Mouse (Mus musculus): Measurements from ENCODE around the gene Aph1a. TPM values are rescaled to one million over a fixed set of nuclear protein-coding genes. Genes with fewer than 3 reads are reported as not detected.
A peak's percentile ranks its signal among the peaks of the same experiment; 100 is the strongest.

Aph1a gene
- polyA plus RNA-seq, 1 experiment, result 106 TPM

DNA sequence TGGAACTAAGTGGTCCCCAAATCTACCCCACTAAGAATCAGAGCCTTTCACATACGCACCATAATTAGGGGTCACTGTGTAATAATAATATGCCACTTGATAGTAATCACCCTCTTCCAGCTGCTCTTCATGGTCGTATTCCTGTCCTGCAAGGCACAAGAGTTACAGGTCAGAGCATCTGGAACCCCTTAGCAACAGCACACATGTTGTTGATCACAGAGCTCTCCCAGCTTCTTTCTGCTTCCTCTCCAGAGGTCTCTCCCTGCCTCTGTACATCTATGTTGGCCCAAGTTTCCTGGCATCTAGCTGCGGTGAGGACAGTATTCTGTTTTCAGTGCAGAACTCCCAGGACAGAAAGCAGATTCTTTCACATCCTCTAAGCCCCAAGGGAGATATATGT lies 4.1 kb upstream of the Aph1a start:
- H3K79me2 ChIP-seq (ENCODE audit: control insufficient read depth, insufficient read depth), result peaks cover 8% of the 10 kb centered on the region
- TF ChIP-seq MYOG (IDR thresholded peaks at IDR 0.05; ENCODE audit: control insufficient read depth in 1 of 3, insufficient read depth in 1 of 3, insufficient read length in 2 of 3, low read depth in 2 of 3) (no peak), E2F4 (IDR thresholded peaks at IDR 0.05; ENCODE audit: insufficient read depth) (no peak), CEBPB (IDR thresholded peaks at IDR 0.05; ENCODE audit: insufficient read depth, poor library complexity, severe bottlenecking) (no peak), MYOD1 (IDR thresholded peaks at IDR 0.05; ENCODE audit: control insufficient read depth in 1 of 3, insufficient read length in 2 of 3, low read depth in 2 of 3) (no peak), POLR2A (IDR thresholded peaks at IDR 0.05; ENCODE audit: insufficient read length, low read depth) (no peak)
- no peak overlapping the region for H3K4me3 ChIP-seq
- no peaks in the 10 kb centered on the region for H3K27me3 ChIP-seq (ENCODE audit: control insufficient read depth, insufficient read depth, insufficient read length)
- no peak overlapping the region for H3ac ChIP-seq (ENCODE audit: control insufficient read depth, insufficient read length)
- H3K4me2 ChIP-seq (ENCODE audit: low read depth), result no peak overlapping the region
- peaks cover 4% of the 10 kb centered on the region for H3K36me3 ChIP-seq (ENCODE audit: control insufficient read depth, insufficient read depth)

DNA sequence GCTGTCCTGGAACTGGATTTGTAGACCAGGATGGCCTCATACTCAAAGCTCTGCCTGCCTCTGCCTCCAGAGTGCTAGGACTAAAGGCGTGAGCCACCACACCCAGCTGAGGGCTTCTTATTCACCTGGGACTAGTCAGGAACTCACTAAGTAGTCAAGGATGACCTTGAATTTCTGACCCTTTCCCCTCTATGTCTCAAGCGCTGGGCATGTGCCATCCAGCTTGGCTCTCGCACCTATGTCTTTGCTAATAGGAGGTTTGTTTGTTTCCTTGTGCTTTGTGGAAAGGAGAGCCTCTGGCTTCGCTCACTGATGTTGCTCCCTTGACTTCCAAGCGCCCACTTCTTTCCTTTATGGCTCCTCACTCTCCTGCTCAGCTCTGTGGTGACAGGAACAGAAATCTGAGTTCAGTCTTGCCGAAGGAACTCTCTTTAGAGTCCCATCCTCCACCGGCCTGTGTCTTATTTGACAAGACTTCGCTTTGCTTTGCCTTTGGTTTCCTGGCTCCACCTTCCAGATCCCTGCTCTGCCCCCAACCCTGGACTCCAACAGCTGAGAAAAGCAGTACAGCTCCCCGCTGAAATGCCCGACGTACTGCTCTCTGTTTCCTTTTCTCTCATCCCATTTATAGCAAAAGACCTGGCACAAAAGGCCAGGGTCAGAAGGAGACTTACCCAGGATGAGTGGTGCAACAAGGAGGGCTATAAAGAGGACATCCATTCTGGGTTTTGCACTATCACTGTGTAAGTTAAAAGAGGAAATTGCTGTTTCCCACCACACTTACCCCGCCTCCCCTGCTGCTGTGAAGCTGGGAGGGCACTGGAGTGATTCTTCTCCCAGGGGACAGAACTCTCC lies 2.3 kb upstream of the Aph1a start, which contains the start of gene BC028528:
Gene BC028528 (minus strand): TSS at position 795 of the 855 bp plus-strand sequence.
- H3K4me2 ChIP-seq (ENCODE audit: low read depth), result peak within 1 kb of the TSS; percentile 91
- H3K79me2 ChIP-seq (ENCODE audit: control insufficient read depth, insufficient read depth), result peaks cover 14% of the 10 kb centered on the region
- H3K36me3 ChIP-seq (ENCODE audit: control insufficient read depth, insufficient read depth), result peaks cover 4% of the 10 kb centered on the region
- H3ac ChIP-seq (ENCODE audit: control insufficient read depth, insufficient read length), result no peak within 1 kb of the TSS
- H3K4me3 ChIP-seq, result peak within 1 kb of the TSS; percentile 81
- TF ChIP-seq E2F4 (IDR thresholded peaks at IDR 0.05; ENCODE audit: insufficient read depth) (no peak), MAX (IDR thresholded peaks at IDR 0.05; ENCODE audit: low read depth) (no peak), POLR2A (IDR thresholded peaks at IDR 0.05; ENCODE audit: insufficient read length, low read depth) (no peak), CEBPB (IDR thresholded peaks at IDR 0.05; ENCODE audit: insufficient read depth, poor library complexity, severe bottlenecking) (no peak), USF1 (IDR thresholded peaks at IDR 0.05; ENCODE audit: low read depth) (no peak), MYOD1 (IDR thresholded peaks at IDR 0.05; ENCODE audit: control insufficient read depth in 1 of 3, insufficient read length in 2 of 3, low read depth in 2 of 3) (no peak), SRF (IDR thresholded peaks at IDR 0.05; ENCODE audit: control insufficient read depth, insufficient read length, low read depth) (no peak)
- H3K27me3 ChIP-seq (ENCODE audit: control insufficient read depth, insufficient read depth, insufficient read length), result no peaks in the 10 kb centered on the region

DNA sequence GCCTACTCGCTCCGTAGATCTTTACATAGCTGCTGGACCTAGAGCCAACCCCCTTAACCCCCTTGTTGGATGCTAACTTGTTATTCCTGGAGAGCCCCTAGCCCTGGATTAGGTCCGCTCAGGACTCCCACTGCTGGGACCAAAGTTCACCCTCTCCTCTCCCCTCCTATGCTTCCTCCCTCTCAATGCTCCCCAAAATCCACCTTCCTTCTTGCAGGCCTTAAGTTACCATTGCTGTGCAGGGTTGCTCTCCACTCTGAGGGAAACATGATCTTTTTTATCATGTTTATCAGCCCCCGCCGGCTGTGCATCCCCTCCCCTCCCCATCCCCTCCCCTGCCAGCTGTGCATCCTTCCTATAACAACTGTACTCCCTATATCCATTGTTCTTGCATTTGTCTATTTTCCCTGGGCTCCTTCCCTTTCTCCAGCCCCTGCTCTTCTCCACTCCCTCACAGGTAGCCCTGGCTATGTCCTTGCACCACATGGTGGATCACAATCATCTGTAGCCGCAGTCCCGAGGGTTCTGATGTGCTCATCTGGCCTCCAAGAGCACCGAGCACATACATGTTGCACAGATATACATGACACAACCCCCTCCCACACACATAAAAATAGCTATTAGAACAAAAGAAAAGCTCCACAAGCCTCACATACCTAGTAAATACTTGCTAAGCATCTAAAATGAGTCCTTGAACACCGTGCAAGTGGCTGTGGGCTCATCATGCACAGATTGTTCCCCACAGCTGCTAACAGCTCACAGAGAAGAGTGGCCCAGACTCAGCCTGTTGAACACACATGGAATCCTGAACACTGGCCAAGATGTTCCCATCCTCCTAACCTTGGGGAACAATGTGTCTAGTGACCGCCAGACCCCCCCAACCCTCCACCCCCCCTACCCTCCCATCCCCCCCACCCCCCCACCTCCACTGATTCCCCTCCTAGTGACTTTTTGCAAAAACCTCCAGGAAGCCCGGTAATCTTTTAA lies 1.4 kb upstream of the Aph1a start:
- TF ChIP-seq REST (IDR thresholded peaks at IDR 0.05; ENCODE audit: insufficient read depth, insufficient read length), result no peak
- no peak for TF ChIP-seq POLR2A (IDR thresholded peaks at IDR 0.05; ENCODE audit: insufficient read length, low read depth)
- TF ChIP-seq MYOG (IDR thresholded peaks at IDR 0.05; ENCODE audit: control insufficient read depth in 1 of 3, insufficient read depth in 1 of 3, insufficient read length in 2 of 3, low read depth in 2 of 3), result no peak
- no peak for TF ChIP-seq E2F4 (IDR thresholded peaks at IDR 0.05; ENCODE audit: insufficient read depth)
- no peak for TF ChIP-seq SRF (IDR thresholded peaks at IDR 0.05; ENCODE audit: control insufficient read depth, insufficient read length, low read depth)
- Histone ChIP-seq H3K27me3 (ENCODE audit: control insufficient read depth, insufficient read depth, insufficient read length) (no peaks in the 10 kb centered on the region), H3K79me2 (ENCODE audit: control insufficient read depth, insufficient read depth) (peaks cover 14% of the 10 kb centered on the region), H3K4me3 (peak overlapping the region; percentile 81), H3K4me2 (ENCODE audit: low read depth) (peak overlapping the region; percentile 91), H3ac (ENCODE audit: control insufficient read depth, insufficient read length) (no peak overlapping the region), H3K36me3 (ENCODE audit: control insufficient read depth, insufficient read depth) (peaks cover 4% of the 10 kb centered on the region)

- TF ChIP-seq MAX (IDR thresholded peaks at IDR 0.05; ENCODE audit: low read depth), result no peak
- no peak for TF ChIP-seq POLR2AphosphoS2 (IDR thresholded peaks at IDR 0.05; ENCODE audit: insufficient read length, low read depth)
- TF ChIP-seq TCF3 (IDR thresholded peaks at IDR 0.05; ENCODE audit: insufficient read length, low read depth), result no peak
- no peak for TF ChIP-seq SRF (IDR thresholded peaks at IDR 0.05; ENCODE audit: control insufficient read depth, insufficient read length, low read depth)
- TF ChIP-seq CEBPB (IDR thresholded peaks at IDR 0.05; ENCODE audit: insufficient read depth, poor library complexity, severe bottlenecking), result no peak
- TF ChIP-seq MYOG (IDR thresholded peaks at IDR 0.05; ENCODE audit: control insufficient read depth in 1 of 3, insufficient read depth in 1 of 3, insufficient read length in 2 of 3, low read depth in 2 of 3), result no peak
- no peak for TF ChIP-seq E2F4 (IDR thresholded peaks at IDR 0.05; ENCODE audit: insufficient read depth)
- no peak for TF ChIP-seq MYOD1 (IDR thresholded peaks at IDR 0.05; ENCODE audit: control insufficient read depth in 1 of 3, insufficient read length in 2 of 3, low read depth in 2 of 3)
- no peak for TF ChIP-seq POLR2A (IDR thresholded peaks at IDR 0.05; ENCODE audit: insufficient read length, low read depth)
- TF ChIP-seq TCF12 (IDR thresholded peaks at IDR 0.05; ENCODE audit: insufficient read depth, poor library complexity, severe bottlenecking), result no peak
- no peak for TF ChIP-seq REST (IDR thresholded peaks at IDR 0.05; ENCODE audit: insufficient read depth, insufficient read length)
- Histone ChIP-seq H3ac (ENCODE audit: control insufficient read depth, insufficient read length) (no peak overlapping the region), H3K4me3 (peak overlapping the region; percentile 81), H3K4me2 (ENCODE audit: low read depth) (peak overlapping the region; percentile 91), H3K27me3 (ENCODE audit: control insufficient read depth, insufficient read depth, insufficient read length) (no peaks in the 10 kb centered on the region), H3K36me3 (ENCODE audit: control insufficient read depth, insufficient read depth) (peaks cover 1% of the 10 kb centered on the region), H3K79me2 (ENCODE audit: control insufficient read depth, insufficient read depth) (peaks cover 14% of the 10 kb centered on the region)
These were observed 643 bp upstream of the Aph1a start for GRCm38 (mm10) chr3:95893126-95893525.
